Mouse (Mus musculus): ENCODE measurements around the gene Aen. TPM values are rescaled to one million over a fixed set of nuclear protein-coding genes. Genes with fewer than 3 reads are reported as not detected.

The Aen gene
- polyA plus RNA-seq, 1 experiment from 2014 or later, result 50.8 TPM

DNA sequence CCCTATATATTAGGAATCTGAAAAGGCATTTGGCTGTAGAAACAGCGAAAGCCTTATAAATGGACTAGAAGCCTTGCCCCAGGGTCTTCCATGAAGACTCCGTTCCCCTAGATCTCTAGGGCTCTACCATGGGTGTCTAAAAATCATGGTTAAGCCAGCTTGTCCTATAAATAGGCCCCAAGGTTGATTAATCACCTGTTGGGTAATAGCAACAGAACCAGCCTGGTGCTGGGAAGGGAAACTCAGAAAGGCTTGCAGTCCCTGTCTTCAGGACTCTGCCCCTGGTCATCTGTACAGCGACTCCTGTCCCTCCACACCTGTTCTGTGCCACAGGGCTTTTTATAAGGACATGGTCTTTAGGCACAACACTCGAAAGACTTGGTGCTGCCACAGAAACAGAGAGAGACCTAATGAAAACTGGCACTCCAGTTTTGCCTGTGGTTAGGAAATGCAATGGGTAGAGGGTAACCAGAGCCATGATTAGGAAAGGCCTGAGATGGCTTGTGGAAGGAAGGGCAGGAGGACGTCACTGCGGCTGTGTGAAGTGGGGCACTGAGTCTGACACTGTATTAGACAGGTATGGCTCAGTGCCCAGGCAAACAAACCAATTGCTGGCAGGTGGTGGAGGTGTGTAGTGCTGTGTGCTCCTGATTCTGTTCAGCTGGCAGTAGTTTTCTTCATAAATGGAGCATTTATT lies 7.7 kb downstream of the Aen start:
- H3K4me3 ChIP-seq (ENCODE audit: low read depth, low read length), result no peak overlapping the region
- 91% methylated on average over 6 of the region's 6 CpGs for WGBS
- no peak overlapping the region for H3K27ac ChIP-seq (ENCODE audit: low read depth, low read length)
- H3K4me1 ChIP-seq (replicated peaks; ENCODE audit: control insufficient read depth, insufficient read depth, low read length), result no peaks in the 10 kb centered on the region
- H3K36me3 ChIP-seq (ENCODE audit: control insufficient read depth, insufficient read depth, low read length), result peaks cover 35% of the 10 kb centered on the region
- no peak overlapping the region for H3K9ac ChIP-seq (ENCODE audit: low read depth, low read length)
- no peak for ATAC-seq (replicated peaks; ENCODE audit: low FRiP score)
- H3K4me2 ChIP-seq, result no peak overlapping the region
- H3K9me3 ChIP-seq (ENCODE audit: control insufficient read depth, low read length), result no peaks in the 10 kb centered on the region
- no peaks in the 10 kb centered on the region for H3K27me3 ChIP-seq (replicated peaks; ENCODE audit: control insufficient read depth, insufficient read depth, low read length)
- no peak for DNase-seq (ENCODE audit: low spot score)

DNA sequence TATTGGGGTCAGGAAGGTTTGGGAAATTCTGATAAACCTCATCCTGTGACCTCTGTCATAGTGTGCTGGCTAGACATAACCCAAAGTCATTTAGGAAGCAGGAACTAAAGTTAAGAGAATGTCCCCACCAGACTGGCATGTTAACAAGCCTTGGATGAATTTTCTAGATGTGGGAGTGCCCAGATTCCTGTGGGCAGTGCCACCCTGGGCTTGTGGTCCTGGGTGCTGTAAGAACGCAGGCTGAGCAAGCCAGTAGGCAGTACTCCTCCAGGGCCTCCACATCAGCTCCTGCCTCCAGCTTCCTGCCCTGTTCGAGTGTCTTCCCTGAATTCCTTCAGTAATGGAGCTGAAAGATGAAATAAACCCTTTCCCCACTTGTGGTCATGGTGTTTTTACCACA lies 8.5 kb downstream of the Aen start:
- 90% methylated on average over 2 of the region's 2 CpGs for WGBS
- no peak for DNase-seq (ENCODE audit: low spot score)

DNA sequence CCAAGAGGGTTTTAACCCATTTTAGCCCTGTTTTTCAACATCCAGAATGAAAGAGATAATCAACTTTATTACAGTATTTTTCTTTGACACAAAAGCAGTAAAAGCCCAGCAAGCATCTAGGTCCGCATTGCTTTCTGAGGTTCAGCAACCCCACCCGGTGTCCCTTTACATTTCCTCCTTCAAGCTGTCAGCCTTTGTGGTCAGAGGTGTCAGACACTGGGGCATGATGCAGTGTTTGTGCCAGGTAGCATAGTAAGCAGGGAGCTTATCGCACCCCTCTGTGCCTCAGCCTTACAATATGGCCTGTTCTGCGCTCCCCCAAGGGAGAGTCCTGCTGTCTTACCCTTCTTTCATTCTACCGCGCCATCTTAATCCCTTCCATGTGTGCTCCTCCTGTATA lies 13.4 kb downstream of the Aen start:
- no peak overlapping the region for H3K9ac ChIP-seq (ENCODE audit: low read depth, low read length)
- DNase-seq (ENCODE audit: low spot score), result no peak
- ATAC-seq (replicated peaks; ENCODE audit: low FRiP score), result no peak

More for the DNA sequence above, 8.5 kb downstream of the Aen start:
- peaks cover 34% of the 10 kb centered on the region for H3K36me3 ChIP-seq (ENCODE audit: control insufficient read depth, insufficient read depth, low read length)
- no peak overlapping the region for H3K9ac ChIP-seq (ENCODE audit: low read depth, low read length)
- no peak for ATAC-seq (replicated peaks; ENCODE audit: low FRiP score)
- no peaks in the 10 kb centered on the region for H3K27me3 ChIP-seq (replicated peaks; ENCODE audit: control insufficient read depth, insufficient read depth, low read length)
- no peak overlapping the region for H3K4me3 ChIP-seq (ENCODE audit: low read depth, low read length)
- H3K27ac ChIP-seq (ENCODE audit: low read depth, low read length), result no peak overlapping the region
- H3K9me3 ChIP-seq (ENCODE audit: control insufficient read depth, low read length), result no peaks in the 10 kb centered on the region
- no peak overlapping the region for H3K4me2 ChIP-seq
- no peaks in the 10 kb centered on the region for H3K4me1 ChIP-seq (replicated peaks; ENCODE audit: control insufficient read depth, insufficient read depth, low read length)

GRCm38 (mm10) chr7:78910336-78911098 lies 14.9 kb downstream of the Aen start:
- ATAC-seq (replicated peaks; ENCODE audit: low FRiP score), result 0 out of 2 replicates have a peak, but pooled peaks have one; percentile 11
- peaks cover 17% of the 10 kb centered on the region for H3K4me1 ChIP-seq (replicated peaks; ENCODE audit: control insufficient read depth, insufficient read depth, low read length)
- no peak overlapping the region for H3K4me3 ChIP-seq (ENCODE audit: low read depth, low read length)
- no peak for DNase-seq (ENCODE audit: low spot score)
- no peak overlapping the region for H3K9ac ChIP-seq (ENCODE audit: low read depth, low read length)
- WGBS, result 46% methylated on average over 6 of the region's 6 CpGs
- H3K27me3 ChIP-seq (replicated peaks; ENCODE audit: control insufficient read depth, insufficient read depth, low read length), result no peaks in the 10 kb centered on the region
- H3K27ac ChIP-seq (ENCODE audit: low read depth, low read length), result no peak overlapping the region
- H3K36me3 ChIP-seq (ENCODE audit: control insufficient read depth, insufficient read depth, low read length), result peaks cover 19% of the 10 kb centered on the region
- no peak overlapping the region for H3K4me2 ChIP-seq
- H3K9me3 ChIP-seq (ENCODE audit: control insufficient read depth, low read length), result no peaks in the 10 kb centered on the region

More for the DNA sequence above, 13.4 kb downstream of the Aen start:
- Histone ChIP-seq H3K9me3 (ENCODE audit: control insufficient read depth, low read length) (no peaks in the 10 kb centered on the region), H3K4me2 (no peak overlapping the region), H3K27ac (ENCODE audit: low read depth, low read length) (no peak overlapping the region), H3K27me3 (replicated peaks; ENCODE audit: control insufficient read depth, insufficient read depth, low read length) (no peaks in the 10 kb centered on the region), H3K4me1 (replicated peaks; ENCODE audit: control insufficient read depth, insufficient read depth, low read length) (peaks cover 15% of the 10 kb centered on the region), H3K4me3 (ENCODE audit: low read depth, low read length) (no peak overlapping the region), H3K36me3 (ENCODE audit: control insufficient read depth, insufficient read depth, low read length) (peaks cover 26% of the 10 kb centered on the region)
- WGBS, result 82% methylated on average over 6 of the region's 6 CpGs

DNA sequence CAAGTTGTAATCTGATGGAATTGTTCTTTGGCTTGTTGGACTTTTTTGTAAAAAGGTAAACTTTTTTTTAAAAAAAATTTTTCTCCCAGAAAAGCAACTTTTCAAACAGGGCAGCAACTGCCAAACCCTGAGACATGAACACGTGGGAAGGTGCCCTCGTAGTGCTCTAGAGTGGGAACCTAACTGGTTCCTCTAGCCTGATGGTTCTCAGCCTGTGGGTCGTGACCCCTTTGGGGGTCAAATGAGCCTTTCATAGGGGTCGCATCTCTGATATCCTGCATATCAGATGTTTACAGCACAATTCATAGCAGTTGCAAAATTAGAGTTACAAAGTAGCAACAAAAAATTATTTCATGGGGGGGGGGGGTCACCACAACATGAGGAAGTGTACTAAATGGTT lies 15.6 kb downstream of the Aen start:
- Histone ChIP-seq H3K9me3 (ENCODE audit: control insufficient read depth, low read length) (no peaks in the 10 kb centered on the region), H3K9ac (ENCODE audit: low read depth, low read length) (no peak overlapping the region), H3K4me3 (ENCODE audit: low read depth, low read length) (no peak overlapping the region), H3K4me1 (replicated peaks; ENCODE audit: control insufficient read depth, insufficient read depth, low read length) (peaks cover 17% of the 10 kb centered on the region), H3K4me2 (no peak overlapping the region), H3K27me3 (replicated peaks; ENCODE audit: control insufficient read depth, insufficient read depth, low read length) (no peaks in the 10 kb centered on the region), H3K36me3 (ENCODE audit: control insufficient read depth, insufficient read depth, low read length) (peaks cover 13% of the 10 kb centered on the region), H3K27ac (ENCODE audit: low read depth, low read length) (no peak overlapping the region)
- ATAC-seq (replicated peaks; ENCODE audit: low FRiP score), result no peak
- WGBS, result 77% methylated on average over 4 of the region's 4 CpGs
- no peak for DNase-seq (ENCODE audit: low spot score)

DNA sequence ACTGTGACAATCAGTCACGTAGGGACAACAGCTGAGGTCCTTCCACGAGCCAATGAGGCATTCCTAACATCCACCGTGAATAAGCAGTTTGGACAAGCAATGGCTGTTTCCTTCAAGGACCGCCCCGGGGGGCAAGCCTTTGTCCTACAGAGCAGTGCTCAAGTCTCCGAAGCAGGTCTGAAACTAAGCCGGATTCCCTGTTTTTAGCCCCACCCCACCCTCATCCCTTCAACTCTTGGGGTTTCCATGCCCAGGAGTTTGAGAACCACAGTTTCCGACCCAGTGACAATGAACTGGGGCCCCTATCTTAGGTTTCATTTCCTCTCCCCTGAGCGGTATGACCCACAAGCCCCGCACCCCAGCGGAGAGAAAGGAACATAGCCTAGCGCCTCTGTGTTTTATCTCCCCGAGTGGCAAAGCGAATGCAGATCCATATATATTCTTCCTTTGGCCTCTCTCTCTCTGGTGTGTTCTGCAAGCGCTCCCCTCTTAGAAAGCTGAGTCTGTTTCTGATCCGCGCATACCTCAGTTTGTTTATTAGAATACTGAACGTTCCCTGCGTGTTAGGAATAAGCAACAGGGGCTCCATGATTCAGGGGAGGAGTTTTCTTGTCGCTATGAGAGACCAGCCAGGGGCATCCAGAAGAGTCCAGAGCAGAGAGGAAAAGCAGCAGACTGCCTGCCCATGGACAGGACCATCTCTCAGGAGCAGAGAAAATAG lies 16.8 kb downstream of the Aen start:
- DNase-seq (ENCODE audit: low spot score), result peak; percentile 57
- Histone ChIP-seq H3K4me3 (ENCODE audit: low read depth, low read length) (peak overlapping the region; percentile 15), H3K4me2 (peak overlapping the region; percentile 61), H3K27ac (ENCODE audit: low read depth, low read length) (no peak overlapping the region), H3K9ac (ENCODE audit: low read depth, low read length) (peak overlapping the region; percentile 6), H3K9me3 (ENCODE audit: control insufficient read depth, low read length) (no peaks in the 10 kb centered on the region), H3K4me1 (replicated peaks; ENCODE audit: control insufficient read depth, insufficient read depth, low read length) (peaks cover 17% of the 10 kb centered on the region), H3K36me3 (ENCODE audit: control insufficient read depth, insufficient read depth, low read length) (peaks cover 3% of the 10 kb centered on the region; the same call in 1 of the 2 replicates), H3K27me3 (replicated peaks; ENCODE audit: control insufficient read depth, insufficient read depth, low read length) (no peaks in the 10 kb centered on the region)
- WGBS, result 10% methylated on average over 20 of the region's 20 CpGs
- ATAC-seq (replicated peaks; ENCODE audit: low FRiP score), result peak; percentile 35

- Histone ChIP-seq H3K27me3 (replicated peaks; ENCODE audit: control insufficient read depth, insufficient read depth, low read length) (no peaks in the 10 kb centered on the region), H3K4me1 (replicated peaks; ENCODE audit: control insufficient read depth, insufficient read depth, low read length) (peaks cover 17% of the 10 kb centered on the region), H3K4me2 (peak within 1 kb of the TSS; percentile 61), H3K36me3 (ENCODE audit: control insufficient read depth, insufficient read depth, low read length) (peaks cover 3% of the 10 kb centered on the region; the same call in 1 of the 2 replicates), H3K4me3 (ENCODE audit: low read depth, low read length) (peak within 1 kb of the TSS; percentile 31), H3K9ac (ENCODE audit: low read depth, low read length) (peak within 1 kb of the TSS; percentile 14), H3K9me3 (ENCODE audit: control insufficient read depth, low read length) (no peaks in the 10 kb centered on the region), H3K27ac (ENCODE audit: low read depth, low read length) (no peak within 1 kb of the TSS)
- ATAC-seq (replicated peaks; ENCODE audit: low FRiP score), result no peak
- WGBS, result 63% methylated on average over 5 of the region's 5 CpGs
- no peak for DNase-seq (ENCODE audit: low spot score)
Observed at GRCm38 (mm10) chr7:78912974-78913474, 17.4 kb downstream of the Aen start, which contains the start of gene Isg20. Gene Isg20 (plus strand): TSS chr7:78913424.
